Mouse (Mus musculus) testis, postnatal 14 days (tissue): Measurements from ENCODE around the gene Prrx1.

ENCODE experiments used
- DNase-seq: peaks from one replicate; pipeline ENCODE4 v3.0.0; 2021; ENCODE audit warnings: low spot score

Prrx1 gene

GRCm38 (mm10) chr1:163266853-163267538 lies 46.5 kb downstream of the Prrx1 start:
- DNase-seq: no peak

- no peak for DNase-seq
Measured at GRCm38 (mm10) chr1:163257298-163257697, 56.2 kb downstream of the Prrx1 start.

GRCm38 (mm10) chr1:163255884-163256283 lies 57.6 kb downstream of the Prrx1 start:
- no peak for DNase-seq

GRCm38 (mm10) chr1:163252796-163253195 lies 60.7 kb downstream of the Prrx1 start:
- no peak for DNase-seq

GRCm38 (mm10) chr1:163252331-163252730 lies 61.2 kb downstream of the Prrx1 start:
- no peak for DNase-seq

- DNase-seq: no peak
Measured at GRCm38 (mm10) chr1:163251766-163252165, 61.7 kb downstream of the Prrx1 start.

GRCm38 (mm10) chr1:163238950-163239349 lies 74.6 kb downstream of the Prrx1 start:
- DNase-seq: no peak

GRCm38 (mm10) chr1:163231230-163231629 lies 82.3 kb downstream of the Prrx1 start:
- DNase-seq: no peak

GRCm38 (mm10) chr1:163226271-163226670 lies 87.2 kb downstream of the Prrx1 start:
- DNase-seq: no peak

GRCm38 (mm10) chr1:163221767-163222166 lies 91.7 kb downstream of the Prrx1 start:
- DNase-seq: no peak

- DNase-seq: no peak
Measured at GRCm38 (mm10) chr1:163208919-163209867, 104.3 kb downstream of the Prrx1 start.

GRCm38 (mm10) chr1:163198767-163199166 lies 114.7 kb downstream of the Prrx1 start:
- DNase-seq: no peak

GRCm38 (mm10) chr1:163198059-163198458 lies 115.5 kb downstream of the Prrx1 start:
- no peak for DNase-seq
